Mouse (Mus musculus): Measurements from ENCODE around the gene Sh3bgr. TPM values are rescaled to one million over a fixed set of nuclear protein-coding genes. Genes with fewer than 3 reads are reported as not detected.

Sh3bgr gene
- total and polyA plus RNA-seq, 2 experiments from 2014 or later = 227 to 622 TPM

- 85% methylated on average over 4 of the region's 4 CpGs for WGBS
- Histone ChIP-seq H3K27ac (ENCODE audit: low read depth) (no peak overlapping the region), H3K36me3 (replicated peaks; ENCODE audit: control insufficient read depth, insufficient read depth, low read length) (no peaks in the 10 kb centered on the region), H3K9me3 (replicated peaks; ENCODE audit: control insufficient read depth, low read length) (no peaks in the 10 kb centered on the region), H3K4me2 (ENCODE audit: low read depth, low read length) (no peak overlapping the region), H3K4me3 (ENCODE audit: low read depth, low read length) (no peak overlapping the region), H3K27me3 (ENCODE audit: control insufficient read depth, insufficient read depth, low read length) (no peaks in the 10 kb centered on the region), H3K9ac (replicated peaks; ENCODE audit: low read depth, low read length) (no peak overlapping the region), H3K4me1 (ENCODE audit: control insufficient read depth, insufficient read depth) (0 out of 2 replicates have a peak, but pooled peaks cover 13% of the 10 kb centered on the region)
- ATAC-seq (ENCODE audit: insufficient read depth, low read depth) (no peak), DNase-seq (ENCODE audit: low spot score) (no peak)
- TF ChIP-seq CTCF (IDR thresholded peaks at IDR 0.05; ENCODE audit: low read depth) (no peak), EP300 (IDR thresholded peaks at IDR 0.05; ENCODE audit: low read depth) (no peak)
Observed at GRCm38 (mm10) chr16:96161336-96161735, 38.9 kb upstream of the Sh3bgr start.

- no peak overlapping the region for H3K27ac ChIP-seq (ENCODE audit: low read depth)
- TF ChIP-seq CTCF (IDR thresholded peaks at IDR 0.05; ENCODE audit: low read depth) (no peak), EP300 (IDR thresholded peaks at IDR 0.05; ENCODE audit: low read depth) (no peak)
- no peaks in the 10 kb centered on the region for H3K4me1 ChIP-seq (ENCODE audit: control insufficient read depth, insufficient read depth)
- no peak overlapping the region for H3K4me2 ChIP-seq (ENCODE audit: low read depth, low read length)
- ATAC-seq (ENCODE audit: insufficient read depth, low read depth) (no peak), DNase-seq (ENCODE audit: low spot score) (no peak)
- no peaks in the 10 kb centered on the region for H3K36me3 ChIP-seq (replicated peaks; ENCODE audit: control insufficient read depth, insufficient read depth, low read length)
- H3K27me3 ChIP-seq (ENCODE audit: control insufficient read depth, insufficient read depth, low read length) = no peaks in the 10 kb centered on the region
- H3K9me3 ChIP-seq (replicated peaks; ENCODE audit: control insufficient read depth, low read length) = no peaks in the 10 kb centered on the region
- H3K4me3 ChIP-seq (ENCODE audit: low read depth, low read length) = no peak overlapping the region
- 57% methylated on average over 4 of the region's 4 CpGs for WGBS
- H3K9ac ChIP-seq (replicated peaks; ENCODE audit: low read depth, low read length) = no peak overlapping the region
Observed at GRCm38 (mm10) chr16:96165723-96166264, 34.5 kb upstream of the Sh3bgr start.

GRCm38 (mm10) chr16:96168837-96169236, 31.4 kb upstream of the Sh3bgr start:
- no peaks in the 10 kb centered on the region for H3K36me3 ChIP-seq (replicated peaks; ENCODE audit: control insufficient read depth, insufficient read depth, low read length)
- H3K9me3 ChIP-seq (replicated peaks; ENCODE audit: control insufficient read depth, low read length) = no peaks in the 10 kb centered on the region
- 90% methylated on average over 4 of the region's 4 CpGs for WGBS
- H3K27ac ChIP-seq (ENCODE audit: low read depth) = no peak overlapping the region
- no peak overlapping the region for H3K4me3 ChIP-seq (ENCODE audit: low read depth, low read length)
- no peak for ATAC-seq (ENCODE audit: insufficient read depth, low read depth)
- TF ChIP-seq EP300 (IDR thresholded peaks at IDR 0.05; ENCODE audit: low read depth) (no peak), CTCF (IDR thresholded peaks at IDR 0.05; ENCODE audit: low read depth) (no peak)
- no peak overlapping the region for H3K4me2 ChIP-seq (ENCODE audit: low read depth, low read length)
- H3K27me3 ChIP-seq (ENCODE audit: control insufficient read depth, insufficient read depth, low read length) = no peaks in the 10 kb centered on the region
- no peak for DNase-seq (ENCODE audit: low spot score)
- no peak overlapping the region for H3K9ac ChIP-seq (replicated peaks; ENCODE audit: low read depth, low read length)
- no peaks in the 10 kb centered on the region for H3K4me1 ChIP-seq (ENCODE audit: control insufficient read depth, insufficient read depth)

GRCm38 (mm10) chr16:96173648-96174047, 26.6 kb upstream of the Sh3bgr start:
- H3K4me3 ChIP-seq (ENCODE audit: low read depth, low read length) = no peak overlapping the region
- WGBS = 72% methylated on average over 8 of the region's 8 CpGs
- H3K36me3 ChIP-seq (replicated peaks; ENCODE audit: control insufficient read depth, insufficient read depth, low read length) = no peaks in the 10 kb centered on the region
- H3K27ac ChIP-seq (ENCODE audit: low read depth) = no peak overlapping the region
- H3K4me1 ChIP-seq (ENCODE audit: control insufficient read depth, insufficient read depth) = no peaks in the 10 kb centered on the region
- no peaks in the 10 kb centered on the region for H3K9me3 ChIP-seq (replicated peaks; ENCODE audit: control insufficient read depth, low read length)
- H3K27me3 ChIP-seq (ENCODE audit: control insufficient read depth, insufficient read depth, low read length) = no peaks in the 10 kb centered on the region
- no peak overlapping the region for H3K4me2 ChIP-seq (ENCODE audit: low read depth, low read length)
- DNase-seq (ENCODE audit: low spot score) (no peak), ATAC-seq (ENCODE audit: insufficient read depth, low read depth) (no peak)
- TF ChIP-seq CTCF (IDR thresholded peaks at IDR 0.05; ENCODE audit: low read depth) = no peak
- no peak for TF ChIP-seq EP300 (IDR thresholded peaks at IDR 0.05; ENCODE audit: low read depth)
- H3K9ac ChIP-seq (replicated peaks; ENCODE audit: low read depth, low read length) = no peak overlapping the region

GRCm38 (mm10) chr16:96175399-96175798, 24.9 kb upstream of the Sh3bgr start:
- Histone ChIP-seq H3K9ac (replicated peaks; ENCODE audit: low read depth, low read length) (no peak overlapping the region), H3K36me3 (replicated peaks; ENCODE audit: control insufficient read depth, insufficient read depth, low read length) (no peaks in the 10 kb centered on the region), H3K9me3 (replicated peaks; ENCODE audit: control insufficient read depth, low read length) (peaks cover 5% of the 10 kb centered on the region; the same call in 1 of the 2 replicates), H3K27ac (ENCODE audit: low read depth) (no peak overlapping the region), H3K4me2 (ENCODE audit: low read depth, low read length) (no peak overlapping the region), H3K27me3 (ENCODE audit: control insufficient read depth, insufficient read depth, low read length) (no peaks in the 10 kb centered on the region), H3K4me1 (ENCODE audit: control insufficient read depth, insufficient read depth) (no peaks in the 10 kb centered on the region), H3K4me3 (ENCODE audit: low read depth, low read length) (no peak overlapping the region)
- ATAC-seq (ENCODE audit: insufficient read depth, low read depth) (no peak), DNase-seq (ENCODE audit: low spot score) (no peak)
- 44% methylated on average over 2 of the region's 2 CpGs for WGBS
- TF ChIP-seq EP300 (IDR thresholded peaks at IDR 0.05; ENCODE audit: low read depth) (no peak), CTCF (IDR thresholded peaks at IDR 0.05; ENCODE audit: low read depth) (no peak)

- ATAC-seq (ENCODE audit: insufficient read depth, low read depth) (no peak), DNase-seq (ENCODE audit: low spot score) (no peak)
- TF ChIP-seq EP300 (IDR thresholded peaks at IDR 0.05; ENCODE audit: low read depth) (no peak), CTCF (IDR thresholded peaks at IDR 0.05; ENCODE audit: low read depth) (no peak)
- no peaks in the 10 kb centered on the region for H3K36me3 ChIP-seq (replicated peaks; ENCODE audit: control insufficient read depth, insufficient read depth, low read length)
- no peak overlapping the region for H3K27ac ChIP-seq (ENCODE audit: low read depth)
- H3K9ac ChIP-seq (replicated peaks; ENCODE audit: low read depth, low read length) = no peak overlapping the region
- H3K4me1 ChIP-seq (ENCODE audit: control insufficient read depth, insufficient read depth) = no peaks in the 10 kb centered on the region
- H3K27me3 ChIP-seq (ENCODE audit: control insufficient read depth, insufficient read depth, low read length) = no peaks in the 10 kb centered on the region
- H3K9me3 ChIP-seq (replicated peaks; ENCODE audit: control insufficient read depth, low read length) = peaks cover 5% of the 10 kb centered on the region; the same call in 1 of the 2 replicates
- H3K4me3 ChIP-seq (ENCODE audit: low read depth, low read length) = no peak overlapping the region
- H3K4me2 ChIP-seq (ENCODE audit: low read depth, low read length) = no peak overlapping the region
Observed at GRCm38 (mm10) chr16:96179156-96179555, 21.1 kb upstream of the Sh3bgr start.

Measured in heart, postnatal 0 days (tissue).